Mouse (Mus musculus) G1E-ER4 (cell line): ENCODE data around the gene Apeh. TPM values are rescaled to one million over a fixed set of nuclear protein-coding genes. Genes with fewer than 3 reads are reported as not detected.

Experiments
- GATA1 ChIP-seq: IDR thresholded peaks from one replicate; pipeline ENCODE4 v1.8.0; 2012; ENCODE audit warnings: low read length, inconsistent platforms
- polyA plus RNA-seq: library from polyadenylated mRNA; stranded (reverse); fragments of >175 nt; gene quantifications from 2 replicates; pipeline ENCODE4 v1.2.3, GENCODE M21; 2012

Gene Apeh
- polyA plus RNA-seq, 1 experiment = 70.8 TPM

DNA sequence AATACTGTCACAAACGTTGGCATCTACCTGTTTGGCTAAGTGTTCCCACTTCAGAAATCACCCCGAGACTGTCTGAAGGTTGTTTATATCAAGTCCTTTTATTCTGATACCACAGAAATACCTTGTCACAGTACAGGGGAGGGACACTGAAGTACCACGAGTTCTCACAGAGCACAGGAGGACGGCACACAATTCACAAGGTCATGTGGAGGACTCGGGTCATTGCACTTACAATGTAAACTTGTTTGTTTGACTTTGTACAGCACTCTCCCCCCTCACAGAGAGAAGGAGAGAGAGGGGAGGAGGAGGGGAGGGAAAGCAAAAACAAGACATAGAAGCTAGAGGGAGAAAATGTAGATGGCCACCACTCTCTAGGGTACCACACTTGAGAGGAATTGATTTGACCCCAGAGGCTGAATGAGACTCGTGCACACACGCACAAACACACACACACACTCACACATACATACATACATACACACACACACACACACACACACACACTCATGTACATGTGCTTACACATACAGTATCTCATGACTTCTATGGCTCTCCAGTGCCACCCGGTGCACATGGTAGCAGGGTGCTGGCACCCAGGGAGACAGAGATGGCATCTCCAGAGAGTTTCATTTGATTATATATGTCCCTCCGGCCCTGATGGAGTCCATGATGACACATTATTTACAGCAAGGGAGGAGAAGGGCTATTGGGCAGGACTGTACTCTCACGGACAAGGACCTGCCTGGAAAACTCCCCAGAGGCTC is 1.7 kb upstream of the Apeh start:
- TF ChIP-seq GATA1 = no peak

- no peak for TF ChIP-seq GATA1
Measured at GRCm38 (mm10) chr9:108095518-108095917, 1.1 kb upstream of the Apeh start.

- TF ChIP-seq GATA1 = peak; percentile 52
Measured at GRCm38 (mm10) chr9:108094998-108095411, 599 bp upstream of the Apeh start.

- TF ChIP-seq GATA1 = no peak
Measured at GRCm38 (mm10) chr9:108093586-108093985, 820 bp downstream of the Apeh start.

DNA sequence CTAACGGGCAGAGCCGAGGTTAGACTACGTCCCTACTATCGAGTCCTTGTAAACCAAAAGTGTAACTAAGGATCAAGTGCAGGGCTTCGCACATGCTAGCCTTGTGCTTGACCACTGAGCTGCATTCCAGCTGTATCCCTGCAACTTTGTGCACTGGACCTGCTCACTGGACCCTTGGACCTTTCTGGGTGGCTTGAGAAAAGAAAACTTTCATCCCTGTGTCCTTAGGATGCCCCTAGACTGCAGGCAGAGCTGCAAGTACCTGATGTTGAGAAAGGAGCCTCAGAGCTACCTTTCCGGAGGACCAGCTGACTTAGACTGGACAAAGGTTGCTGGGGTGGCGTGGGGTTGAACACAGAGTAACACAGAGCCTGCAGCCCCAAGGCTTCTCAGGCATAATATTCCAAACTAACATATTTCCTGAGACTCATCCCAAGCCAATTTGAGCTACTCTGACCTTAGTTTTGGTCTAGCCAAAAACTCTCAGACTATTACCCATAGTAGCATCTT is 3.7 kb downstream of the Apeh start:
- no peak for TF ChIP-seq GATA1

DNA sequence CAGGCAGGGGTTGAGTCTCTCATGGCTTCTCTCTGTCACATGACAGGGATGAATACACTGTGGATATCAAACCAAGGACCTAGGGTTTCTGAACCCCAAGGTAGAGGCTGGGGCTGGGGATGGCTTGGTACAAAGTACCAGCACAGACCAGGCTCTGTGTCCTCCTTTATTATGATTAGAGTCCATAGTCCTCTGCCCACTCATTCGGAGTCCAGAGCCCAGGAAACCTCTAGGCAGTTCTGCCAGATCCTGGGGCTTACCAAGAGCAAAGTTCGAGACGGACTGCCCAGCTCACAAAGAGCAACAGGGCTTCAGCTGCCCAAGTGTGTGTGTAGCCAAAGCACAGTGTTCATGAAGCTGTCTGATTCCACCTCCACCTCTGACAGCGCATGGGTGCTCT is 9.1 kb downstream of the Apeh start:
- TF ChIP-seq GATA1 = no peak

- TF ChIP-seq GATA1 = no peak
Measured at GRCm38 (mm10) chr9:108083561-108083960, 10.8 kb downstream of the Apeh start.

DNA sequence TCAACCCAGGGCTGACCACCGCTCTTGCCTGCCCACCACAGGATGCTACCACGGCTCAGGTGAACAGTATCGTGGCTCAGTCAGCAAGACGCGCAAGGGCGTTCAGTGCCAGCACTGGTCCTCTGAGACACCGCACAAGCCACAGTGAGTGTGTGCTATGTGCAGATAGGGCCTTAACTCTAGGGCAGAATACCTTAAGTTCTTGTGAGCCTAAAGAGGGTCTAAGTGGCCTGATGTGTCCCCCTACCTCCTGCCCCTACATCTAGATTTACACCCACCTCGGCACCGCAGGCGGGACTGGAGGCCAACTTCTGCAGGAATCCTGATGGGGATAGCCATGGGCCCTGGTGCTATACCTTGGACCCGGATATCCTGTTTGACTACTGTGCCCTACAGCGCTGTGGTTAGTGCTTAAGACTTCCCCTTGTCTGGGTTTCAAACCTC is 11.4 kb downstream of the Apeh start, which contains the start of gene Rnf123:
Gene Rnf123, minus strand, starts transcription at position 359 of the 444 bp plus-strand sequence.
- TF ChIP-seq GATA1 = no peak

- no peak for TF ChIP-seq GATA1
Measured at GRCm38 (mm10) chr9:108082549-108082948, 11.9 kb downstream of the Apeh start.

DNA sequence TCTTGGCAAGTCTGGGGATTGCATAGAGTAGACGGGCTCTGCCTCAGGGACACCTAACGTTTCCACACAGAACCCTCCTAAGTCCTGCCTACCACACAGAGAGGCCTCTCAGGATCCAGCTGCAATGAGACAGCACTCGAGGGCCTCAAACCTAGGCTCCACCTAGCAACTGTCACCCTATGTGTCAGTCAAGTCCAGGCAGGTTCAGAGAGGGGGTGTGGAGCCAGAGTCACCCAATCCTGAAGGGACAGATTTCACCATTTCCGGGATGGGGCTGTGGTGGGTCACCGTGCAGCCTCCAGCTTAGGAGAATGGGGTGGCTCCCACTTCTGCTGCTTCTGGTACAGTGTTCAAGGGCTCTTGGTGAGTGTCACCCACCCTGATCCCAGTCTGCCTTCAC is 14.2 kb downstream of the Apeh start, which contains the start of gene Mst1:
Gene Mst1, plus strand, starts transcription at position 269 of the 400 bp plus-strand sequence.
- TF ChIP-seq GATA1 = no peak

GRCm38 (mm10) chr9:108073141-108073930 is 21.1 kb downstream of the Apeh start:
- TF ChIP-seq GATA1 = no peak

GRCm38 (mm10) chr9:108072481-108072924 is 21.9 kb downstream of the Apeh start:
- TF ChIP-seq GATA1 = no peak

DNA sequence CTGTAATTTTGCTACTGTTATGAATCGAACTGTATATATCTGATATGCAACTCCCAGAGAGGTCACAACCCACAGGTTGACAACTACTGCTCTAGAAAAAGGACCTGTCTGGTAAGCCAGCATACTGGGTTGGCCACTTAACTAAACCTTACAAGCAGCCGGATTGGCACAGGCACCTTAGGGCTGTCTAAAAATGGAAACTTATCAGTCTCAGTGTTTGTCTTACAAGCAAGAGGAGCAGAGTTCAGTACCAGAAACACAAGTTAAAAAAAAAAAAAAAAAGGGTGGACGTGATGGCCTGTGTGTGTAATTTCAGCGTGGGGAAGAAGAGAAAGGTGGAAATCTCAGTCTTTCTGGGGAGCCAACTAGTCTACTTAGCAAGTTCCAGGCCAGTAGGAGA is 22.6 kb downstream of the Apeh start:
- TF ChIP-seq GATA1 = no peak

- no peak for TF ChIP-seq GATA1
Measured at GRCm38 (mm10) chr9:108069529-108069928, 24.9 kb downstream of the Apeh start.

DNA sequence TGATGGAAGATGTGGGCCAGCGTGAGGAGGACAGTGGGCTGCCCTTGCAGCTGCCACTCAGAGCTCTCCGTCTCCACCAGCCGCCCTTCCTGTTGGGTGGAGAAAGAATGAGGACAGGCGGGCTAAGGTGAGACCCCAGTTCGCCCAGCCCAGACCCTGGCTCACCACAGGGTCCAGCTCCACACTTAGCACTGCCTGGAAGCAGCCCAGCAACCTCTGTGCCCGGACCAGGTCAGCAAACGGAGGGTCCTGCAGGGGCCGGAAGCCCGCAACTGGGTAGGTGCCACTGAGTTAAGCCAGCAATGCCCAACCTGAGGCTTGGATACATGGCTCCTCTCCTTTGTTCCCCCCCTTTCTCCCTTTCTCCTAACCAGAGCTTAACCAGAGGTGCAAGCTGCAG is 25.4 kb downstream of the Apeh start:
- TF ChIP-seq GATA1 = no peak

DNA sequence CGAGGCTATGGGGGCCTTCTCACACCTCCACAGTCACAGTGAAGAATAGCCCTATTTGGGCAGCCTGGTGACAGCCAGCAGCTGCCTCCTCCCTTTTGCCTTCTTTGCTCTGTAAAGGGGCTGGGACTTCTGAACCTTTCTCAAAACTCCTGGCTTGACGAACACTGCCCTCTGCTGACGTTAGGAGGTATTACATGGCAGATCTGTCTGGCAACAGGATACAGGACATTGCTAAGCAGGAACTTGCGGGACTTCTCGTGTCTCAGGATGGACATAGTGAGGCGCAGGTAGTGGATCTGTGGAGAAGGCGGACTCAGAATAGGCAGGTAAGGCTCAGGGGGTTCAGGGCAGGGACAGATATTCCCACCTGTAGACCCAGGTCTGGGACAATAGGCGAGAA is 26.5 kb downstream of the Apeh start:
- TF ChIP-seq GATA1 = no peak
